Mouse (Mus musculus) limb, embryonic 11.5 days (tissue): ENCODE measurements around the gene Ngdn. TPM values are rescaled to one million over a fixed set of nuclear protein-coding genes. Genes with fewer than 3 reads are reported as not detected.
A peak's percentile ranks its signal among the peaks of the same experiment; 100 is the strongest.

Experiments
- ATAC-seq: fragments of 200-750 bp; cut with Nextera tagmentation; 2 replicates; pipeline ENCODE4 v1.8.0; 2017; ENCODE audit warnings: low read depth; ENCODE audit not compliant: insufficient number of reproducible peaks, low FRiP score, low TSS enrichment
- DNase-seq: peaks from one replicate; pipeline ENCODE4 v3.0.0-alpha.2; 2015; ENCODE audit warnings: low spot score
- H3K27ac ChIP-seq: fragments of 300-500 bp; sonication (generic); replicated peaks from 2 replicates; pipeline ENCODE4 v1.5.1; 2014; ENCODE audit warnings: low read depth, mild to moderate bottlenecking, low read length
- H3K27me3 ChIP-seq: fragments of 300-500 bp; sonication (generic); 2 replicates; pipeline ENCODE4 v1.6.1; 2014; ENCODE audit warnings: mild to moderate bottlenecking, low read length, mixed read lengths; ENCODE audit not compliant: control insufficient read depth, insufficient read depth
- H3K36me3 ChIP-seq: fragments of 300-500 bp; sonication (generic); 2 replicates; pipeline ENCODE4 v1.6.1; 2014; ENCODE audit warnings: mild to moderate bottlenecking, low read length, moderate library complexity, mixed read lengths; ENCODE audit not compliant: control insufficient read depth, insufficient read depth
- H3K4me1 ChIP-seq: fragments of 300-500 bp; sonication (generic); 2 replicates; pipeline ENCODE4 v1.6.1; 2014; ENCODE audit warnings: low read length, mixed read lengths; ENCODE audit not compliant: control insufficient read depth, insufficient read depth
- H3K4me2 ChIP-seq: fragments of 300-500 bp; sonication (generic); 2 replicates; pipeline ENCODE4 v1.6.1; 2014; ENCODE audit warnings: low read depth, mild to moderate bottlenecking, moderate library complexity; ENCODE audit not compliant: severe bottlenecking
- H3K4me3 ChIP-seq: fragments of 300-500 bp; sonication (generic); 2 replicates; pipeline ENCODE4 v1.5.1; 2014; ENCODE audit warnings: low read depth, low read length
- H3K9ac ChIP-seq: fragments of 300-500 bp; sonication (generic); 2 replicates; pipeline ENCODE4 v1.6.1; 2014; ENCODE audit warnings: mild to moderate bottlenecking, low read length
- H3K9me3 ChIP-seq: fragments of 300-500 bp; sonication (generic); 2 replicates; pipeline ENCODE4 v1.6.1; 2016; ENCODE audit warnings: low read length; ENCODE audit not compliant: control insufficient read depth
- WGBS: fragments of 180-500 bp; shearing (Covaris S2); extraction: QIAGEN DNeasy Blood & Tissue Kit; methylation state at CpG from one replicate; pipeline ENCODE4 v1.1.7; 2014; 5-methylcytosine and 5-hydroxymethylcytosine counted together
- microRNA counts: library from miRNA; unstranded; fragments of <30 nt; microRNA quantifications from one replicate; lab custom pipeline; 2016
- microRNA-seq: library from miRNA; unstranded; fragments of <30 nt; microRNA quantifications from one replicate; pipeline ENCODE4, GENCODE M21; 2016
- polyA plus RNA-seq: library from polyadenylated mRNA; unstranded; fragments of >200 nt; fragmentation: Nextera tagmentation; extraction: Ambion mirVana; gene quantifications from 2 replicates; pipeline ENCODE4 v1.2.1, GENCODE M21; 2014

Gene Ngdn
- polyA plus RNA-seq, 1 experiment from 2014 or later: 100 TPM

DNA sequence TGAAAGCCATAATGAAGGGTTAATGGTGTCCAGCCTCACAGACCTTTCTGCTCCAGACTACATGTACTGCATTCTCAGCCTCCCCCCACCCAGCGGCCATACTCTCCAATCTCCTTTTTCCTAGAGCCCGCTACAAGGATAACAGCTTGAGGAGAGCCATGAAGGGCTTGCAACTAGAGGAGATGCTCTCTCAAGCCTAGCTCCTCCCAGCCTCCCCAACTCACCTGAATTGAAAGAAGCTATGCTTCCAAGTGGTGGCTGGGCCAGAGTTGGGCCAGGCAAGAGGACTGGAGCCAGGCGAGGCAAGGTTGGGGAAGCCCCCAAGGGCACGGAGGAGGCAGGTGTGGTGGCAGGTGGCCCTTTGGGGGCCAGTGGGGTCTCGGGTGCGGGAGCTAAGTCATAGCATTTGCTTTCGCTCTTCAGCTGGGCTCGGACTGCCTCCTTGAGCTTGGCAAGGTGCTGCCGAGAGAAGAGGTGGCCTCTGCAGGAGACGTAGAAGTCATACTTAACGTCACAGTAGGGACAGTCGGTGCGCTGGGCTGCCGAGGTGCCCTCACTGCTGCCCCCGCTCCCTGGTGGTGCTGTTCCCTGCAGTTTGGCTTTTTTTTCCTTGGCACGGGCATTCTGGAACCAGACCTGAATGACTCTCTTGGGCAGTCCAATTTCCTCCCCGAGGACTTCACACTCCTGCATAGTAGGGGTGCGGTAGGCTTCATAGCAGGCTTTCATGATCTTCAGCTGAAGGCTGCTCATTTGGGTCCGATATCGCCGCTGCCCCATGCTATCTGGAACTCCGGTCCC is 48.5 kb downstream of the Ngdn start:
- Histone ChIP-seq H3K4me1 (peaks cover 11% of the 10 kb centered on the region), H3K27ac (no peak overlapping the region), H3K9me3 (no peaks in the 10 kb centered on the region), H3K4me2 (no peak overlapping the region), H3K36me3 (peaks cover 5% of the 10 kb centered on the region), H3K4me3 (no peak overlapping the region), H3K27me3 (peaks cover 4% of the 10 kb centered on the region; the same call in 1 of the 2 replicates), H3K9ac (no peak overlapping the region)
- WGBS: 85% methylated on average over 22 of the region's 22 CpGs
- DNase-seq (no peak), ATAC-seq (no peak)

DNA sequence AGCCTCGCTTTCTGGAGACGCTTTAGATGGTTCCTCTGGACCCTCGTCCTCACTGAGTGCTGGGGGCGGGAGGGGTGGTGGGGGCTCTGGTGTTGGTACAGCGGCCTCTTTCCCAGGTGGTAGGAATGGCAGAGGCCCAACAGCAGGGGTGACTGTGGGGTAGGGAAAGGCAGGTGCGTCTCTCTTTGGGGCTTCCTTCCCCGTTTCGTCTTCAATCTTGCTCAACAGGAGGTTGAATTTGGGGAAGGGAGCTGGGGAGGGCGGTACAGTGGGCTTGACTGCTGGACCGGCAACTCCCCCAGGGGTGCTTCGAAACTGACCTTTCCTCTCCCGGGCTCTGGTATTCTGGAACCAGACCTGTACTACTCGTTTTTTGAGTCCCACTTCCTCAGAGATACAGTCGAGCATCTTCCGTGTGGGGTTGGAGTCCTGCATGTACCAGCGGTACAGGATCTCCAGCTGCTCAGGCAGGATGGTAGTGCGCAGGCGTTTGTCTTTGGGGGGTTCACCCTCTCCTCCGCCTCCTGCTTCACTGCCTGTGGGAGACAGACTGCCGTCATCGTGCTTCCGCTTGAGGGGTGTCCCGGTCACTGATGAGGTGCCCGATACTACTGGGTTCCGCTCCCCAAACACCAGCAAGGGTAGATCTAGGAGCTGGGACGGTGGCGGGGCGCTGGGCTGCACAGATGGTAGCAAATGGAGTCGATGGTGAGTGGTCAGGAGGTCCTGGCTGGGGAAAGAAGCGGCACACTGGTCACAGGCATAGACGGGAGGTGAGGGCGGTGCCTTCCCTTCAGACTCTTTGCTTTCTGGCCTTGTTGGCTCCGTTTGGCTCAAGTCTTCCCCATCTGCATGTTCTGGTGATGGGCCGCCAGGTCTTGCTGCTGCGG is 49.5 kb downstream of the Ngdn start:
- DNase-seq (no peak), ATAC-seq (no peak)
- WGBS: 68% methylated on average over 35 of the region's 35 CpGs
- H3K27ac ChIP-seq: no peak overlapping the region
- no peak overlapping the region for H3K4me2 ChIP-seq
- H3K9ac ChIP-seq: no peak overlapping the region
- peaks cover 5% of the 10 kb centered on the region for H3K36me3 ChIP-seq
- no peaks in the 10 kb centered on the region for H3K9me3 ChIP-seq
- H3K4me1 ChIP-seq: peaks cover 11% of the 10 kb centered on the region
- no peak overlapping the region for H3K4me3 ChIP-seq
- H3K27me3 ChIP-seq: peaks cover 4% of the 10 kb centered on the region; the same call in 1 of the 2 replicates

DNA sequence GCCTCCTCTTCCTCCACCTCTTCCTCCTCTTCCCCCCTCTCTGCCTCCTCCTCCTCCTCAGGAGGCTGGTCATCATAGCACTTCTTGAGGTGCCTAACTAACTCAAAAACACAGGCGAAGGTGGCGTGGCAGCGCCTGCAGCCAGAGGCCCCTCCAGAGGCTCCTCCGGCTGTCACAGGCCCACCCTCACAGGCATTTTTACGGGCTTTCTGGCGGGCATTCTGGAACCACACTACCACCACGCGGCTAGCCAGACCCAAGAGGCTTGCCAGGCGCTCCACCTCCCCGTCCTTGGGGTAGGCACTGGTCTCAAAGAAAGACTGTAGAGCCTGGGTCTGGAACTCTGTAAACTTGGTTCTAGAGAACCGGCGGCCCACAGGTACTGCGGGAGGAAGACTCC is 50.1 kb downstream of the Ngdn start:
- DNase-seq (no peak), ATAC-seq (no peak)
- WGBS: 80% methylated on average over 13 of the region's 13 CpGs
- H3K9ac ChIP-seq: no peak overlapping the region
- no peak overlapping the region for H3K27ac ChIP-seq
- peaks cover 11% of the 10 kb centered on the region for H3K4me1 ChIP-seq
- peaks cover 5% of the 10 kb centered on the region for H3K36me3 ChIP-seq
- H3K4me3 ChIP-seq: no peak overlapping the region
- peaks cover 4% of the 10 kb centered on the region; the same call in 1 of the 2 replicates for H3K27me3 ChIP-seq
- no peaks in the 10 kb centered on the region for H3K9me3 ChIP-seq
- no peak overlapping the region for H3K4me2 ChIP-seq

DNA sequence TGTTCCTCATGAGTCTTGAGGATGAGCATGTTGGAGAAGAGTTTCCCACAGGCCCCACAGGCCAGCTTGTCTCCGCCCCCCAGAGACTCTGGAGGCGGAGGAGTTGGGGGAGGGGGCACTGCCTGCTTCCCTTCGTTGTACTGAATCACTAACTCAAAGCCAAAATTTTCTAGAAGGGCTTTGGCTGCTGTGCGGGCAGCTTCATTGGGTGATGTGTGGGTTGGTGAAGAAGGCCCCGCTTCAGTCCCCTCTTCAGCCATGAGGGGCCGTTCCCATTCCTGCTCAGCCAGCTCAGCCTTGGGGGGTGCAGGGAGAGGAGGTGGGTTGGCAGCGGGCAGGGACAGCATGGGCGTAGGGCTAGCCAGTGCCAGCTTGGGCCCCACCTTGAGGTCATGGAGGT is 50.8 kb downstream of the Ngdn start:
- Histone ChIP-seq H3K9me3 (no peaks in the 10 kb centered on the region), H3K4me1 (peaks cover 11% of the 10 kb centered on the region), H3K4me3 (no peak overlapping the region), H3K4me2 (no peak overlapping the region), H3K27ac (no peak overlapping the region), H3K27me3 (peaks cover 4% of the 10 kb centered on the region; the same call in 1 of the 2 replicates), H3K36me3 (peaks cover 5% of the 10 kb centered on the region), H3K9ac (no peak overlapping the region)
- ATAC-seq (no peak), DNase-seq (no peak)
- 95% methylated on average over 8 of the region's 8 CpGs for WGBS

DNA sequence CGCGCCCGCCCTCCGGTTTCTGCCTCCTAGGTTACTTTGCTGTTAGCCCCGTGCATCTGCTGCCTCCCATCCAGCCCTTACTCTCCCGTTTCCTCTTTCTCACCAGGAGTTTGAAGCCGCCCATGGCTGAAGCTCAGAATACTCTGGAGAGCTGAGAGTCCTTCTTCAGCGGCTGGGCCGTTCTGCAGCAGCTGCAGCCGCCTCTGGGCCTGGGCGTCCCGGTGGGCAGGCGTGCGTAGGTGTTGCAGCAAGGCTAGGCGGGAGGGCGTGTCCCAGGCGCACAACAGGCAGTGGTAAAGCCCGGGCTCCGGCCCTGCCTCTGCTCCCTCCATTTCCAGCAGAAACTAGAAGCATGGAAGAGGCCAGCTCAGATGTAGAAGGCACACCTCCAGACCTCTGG is 56.5 kb downstream of the Ngdn start:
- Histone ChIP-seq H3K4me2 (peak overlapping the region; percentile 27), H3K9ac (peak overlapping the region; percentile 27; the same call in 1 of the 2 replicates), H3K4me1 (peaks cover 6% of the 10 kb centered on the region), H3K4me3 (no peak overlapping the region; the same call in 1 of the 2 replicates), H3K27ac (no peak overlapping the region), H3K27me3 (peaks cover 2% of the 10 kb centered on the region; the same call in 1 of the 2 replicates), H3K36me3 (peaks cover 2% of the 10 kb centered on the region; the same call in 1 of the 2 replicates), H3K9me3 (no peaks in the 10 kb centered on the region)
- ATAC-seq: no peak
- DNase-seq: peak; percentile 61
- 11% methylated on average over 19 of the region's 19 CpGs for WGBS

MicroRNA genes within 50 kb of the gene (microRNA counts, 519-probe panel; counts per million panel counts)
- not detected for microRNA mmu-miR-208b (lab: Ali Mortazavi, UCI)

Small RNAs within 50 kb of the gene (microRNA-seq; reads per million reads assigned to microRNA genes)
- gene Mir208b: 9.2 reads per million, percentile 19 among the genes with 10 or more reads in this experiment

Other genes with a start within 250 kb of the Ngdn start
- 0.75 and 1.1 TPM in 2 replicates for gene Slc7a8, start 233.5 kb upstream of the Ngdn start, polyA plus RNA-seq
- not detected in 2 replicates for gene Rnf212b, start 201.3 kb upstream of the Ngdn start, polyA plus RNA-seq
- 12.8 and 17.7 TPM in 2 replicates for gene Homez, start 144.5 kb upstream of the Ngdn start, polyA plus RNA-seq
- 0.37 and 0.51 TPM in 2 replicates for gene Ppp1r3e, start 137.9 kb upstream of the Ngdn start, polyA plus RNA-seq
- 2.1 and 2.2 TPM in 2 replicates for gene Bcl2l2, start 132.1 kb upstream of the Ngdn start, polyA plus RNA-seq
- 0.56 TPM in 1 of 2 replicates, not detected in the other for gene Gm20521, start 132.0 kb upstream of the Ngdn start, polyA plus RNA-seq
- 158 and 177 TPM in 2 replicates for gene Pabpn1, start 123.0 kb upstream of the Ngdn start, polyA plus RNA-seq
- gene Slc22a17, start 102.3 kb upstream of the Ngdn start, polyA plus RNA-seq: 35.5 and 46.0 TPM in 2 replicates
- 42.7 and 44.6 TPM in 2 replicates for gene Efs, start 89.3 kb upstream of the Ngdn start, polyA plus RNA-seq
- not detected in 2 replicates for gene Il25, start 82.8 kb upstream of the Ngdn start, polyA plus RNA-seq
- gene Cmtm5, start 79.2 kb upstream of the Ngdn start, polyA plus RNA-seq: 1.8 and 3.2 TPM in 2 replicates
- 0.77 and 1.7 TPM in 2 replicates for gene Myh6, start 48.5 kb upstream of the Ngdn start, polyA plus RNA-seq
- gene Gm17428, start 38.5 kb upstream of the Ngdn start, polyA plus RNA-seq: not detected in 2 replicates
- 0.92 and 1.5 TPM in 2 replicates for gene Myh7, start 20.8 kb upstream of the Ngdn start, polyA plus RNA-seq
- 4.8 and 5.5 TPM in 2 replicates for gene Zfhx2, start 76.9 kb downstream of the Ngdn start, polyA plus RNA-seq
- 22.3 and 23.1 TPM in 2 replicates for gene Thtpa, start 79.3 kb downstream of the Ngdn start, polyA plus RNA-seq
- 9.9 and 10.6 TPM in 2 replicates for gene Ap1g2, start 91.1 kb downstream of the Ngdn start, polyA plus RNA-seq
- gene Jph4, start 101.5 kb downstream of the Ngdn start, polyA plus RNA-seq: 0.17 and 0.18 TPM in 2 replicates
- gene Dhrs2, start 206.6 kb downstream of the Ngdn start, polyA plus RNA-seq: not detected in 2 replicates